Mouse (Mus musculus) hematopoietic stem cell, adult 5-6 weeks (primary cell): ENCODE data around the gene Setd1a. TPM values are rescaled to one million over a fixed set of nuclear protein-coding genes. Genes with fewer than 3 reads are reported as not detected.

Source experiments
- total RNA-seq: library from RNA; stranded (forward); fragments of 172-1452, 232-1000 nt; gene quantifications from 2 replicates; pipeline ENCODE4 v1.2.3, GENCODE M21; 2017

Gene Setd1a
- total RNA-seq, 1 experiment from 2014 or later, result 12.4 TPM

Other genes with a start within 250 kb of the Setd1a start
- 0.65 and 9.4 TPM in 2 replicates for gene Tmem265, start 215.3 kb upstream of the Setd1a start, total RNA-seq
- 35.7 and 51.0 TPM in 2 replicates for gene Phkg2, start 203.3 kb upstream of the Setd1a start, total RNA-seq
- 3.6 and 8.4 TPM in 2 replicates for gene Ccdc189, start 188.1 kb upstream of the Setd1a start, total RNA-seq
- 52.4 and 54.8 TPM in 2 replicates for gene Rnf40, start 187.9 kb upstream of the Setd1a start, total RNA-seq
- 16.1 and 16.8 TPM in 2 replicates for gene Zfp629, start 160.9 kb upstream of the Setd1a start, total RNA-seq
- 60.5 and 72.0 TPM in 2 replicates for gene Bcl7c, start 67.7 kb upstream of the Setd1a start, total RNA-seq
- 1.3 and 7.7 TPM in 2 replicates for gene Ctf1, start 63.9 kb upstream of the Setd1a start, total RNA-seq
- gene Ctf2, start 44.5 kb upstream of the Setd1a start, total RNA-seq, result not detected in 2 replicates
- gene Fbxl19, start 32.1 kb upstream of the Setd1a start, total RNA-seq, result 15.1 and 18.5 TPM in 2 replicates
- 25.3 and 34.4 TPM in 2 replicates for gene Orai3, start 6.9 kb upstream of the Setd1a start, total RNA-seq
- gene Gm49388, start 8.9 kb downstream of the Setd1a start, total RNA-seq, result not detected in 2 replicates
- 30.2 and 35.6 TPM in 2 replicates for gene Hsd3b7, start 23.9 kb downstream of the Setd1a start, total RNA-seq
- gene Stx4a, start 47.6 kb downstream of the Setd1a start, total RNA-seq, result 47.1 and 82.4 TPM in 2 replicates
- gene Stx1b, start 47.9 kb downstream of the Setd1a start, total RNA-seq, result 0.40 and 1.6 TPM in 2 replicates
- gene Zfp646, start 99.6 kb downstream of the Setd1a start, total RNA-seq, result 44.5 and 50.2 TPM in 2 replicates
- gene Zfp668, start 100.2 kb downstream of the Setd1a start, total RNA-seq, result 5.4 and 7.0 TPM in 2 replicates
- 0.94 TPM in 1 of 2 replicates, not detected in the other for gene Prss53, start 114.3 kb downstream of the Setd1a start, total RNA-seq
- gene Gm21974, start 118.8 kb downstream of the Setd1a start, total RNA-seq, result not detected in 2 replicates
- gene Vkorc1, start 118.9 kb downstream of the Setd1a start, total RNA-seq, result 31.1 and 40.5 TPM in 2 replicates
- 37.4 and 44.7 TPM in 2 replicates for gene Bckdk, start 127.4 kb downstream of the Setd1a start, total RNA-seq
- 42.5 and 48.2 TPM in 2 replicates for gene Kat8, start 135.8 kb downstream of the Setd1a start, total RNA-seq
- not detected in 2 replicates for gene Prss8, start 153.4 kb downstream of the Setd1a start, total RNA-seq
- gene Prss36, start 170.1 kb downstream of the Setd1a start, total RNA-seq, result 1.2 and 2.3 TPM in 2 replicates
- gene Fus, start 190.8 kb downstream of the Setd1a start, total RNA-seq, result 98.3 and 114 TPM in 2 replicates
- 16.9 and 21.1 TPM in 2 replicates for gene Pycard, start 217.2 kb downstream of the Setd1a start, total RNA-seq
- not detected in 2 replicates for gene Trim72, start 227.3 kb downstream of the Setd1a start, total RNA-seq